Mouse (Mus musculus) hematopoietic stem cell, adult 5-6 weeks (primary cell): ENCODE data around the gene Dmrtc2. TPM values are rescaled to one million over a fixed set of nuclear protein-coding genes. Genes with fewer than 3 reads are reported as not detected.

Source experiments
- ATAC-seq, 2 experiments: fragments of 125-278 bp in 1 of 2; replicated peaks in 1 of 2; 2 replicates each; pipeline ENCODE4 v1.8.0; 2016 to 2017; ENCODE audit warnings: inconsistent platforms in 2 of 2, mild to moderate bottlenecking in 2 of 2, moderate number of reproducible peaks in 2 of 2, low read depth in 1 of 2, moderate TSS enrichment in 1 of 2; ENCODE audit not compliant: low FRiP score in 2 of 2, poor library complexity in 2 of 2, severe bottlenecking in 2 of 2, insufficient read depth in 1 of 2, low TSS enrichment in 1 of 2
- total RNA-seq: library from RNA; stranded (forward); fragments of 172-1452, 232-1000 nt; gene quantifications from 2 replicates; pipeline ENCODE4 v1.2.3, GENCODE M21; 2017

The Dmrtc2 gene
- total RNA-seq, 1 experiment from 2014 or later: not detected

DNA sequence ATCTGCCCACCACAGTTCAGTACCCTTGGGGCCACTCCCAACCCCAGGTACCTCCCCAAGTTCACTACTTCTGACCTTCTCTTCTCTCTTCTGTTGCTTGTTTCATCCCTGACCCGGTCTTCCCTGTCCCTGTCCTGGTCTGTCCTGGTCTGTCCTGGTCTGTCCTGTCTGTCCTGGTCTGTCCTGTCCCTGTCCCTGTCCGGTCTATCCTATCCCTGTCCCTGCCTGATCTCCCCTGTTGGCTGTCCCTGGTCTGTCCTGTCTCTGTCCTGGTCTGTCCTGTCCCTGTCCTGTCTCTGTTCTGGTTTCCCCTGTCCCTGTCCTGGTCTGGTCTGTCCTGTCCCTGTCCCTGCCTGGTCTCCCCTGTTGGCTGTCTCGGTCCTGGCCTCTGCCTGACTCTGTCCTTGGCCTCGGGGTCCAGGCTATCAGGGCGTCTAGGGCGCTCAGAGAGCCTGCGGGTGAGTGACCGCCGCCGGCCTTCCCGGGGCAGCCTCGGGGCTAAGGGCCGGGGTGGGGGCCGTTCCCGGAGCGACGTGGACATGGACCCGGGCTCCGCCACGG is 49.0 kb downstream of the Dmrtc2 start:
- ATAC-seq: no peak

GRCm38 (mm10) chr7:24919728-24920127 is 49.9 kb downstream of the Dmrtc2 start:
- ATAC-seq: no peak

Other genes with a start within 250 kb of the Dmrtc2 start
- not detected in 2 replicates for gene Lypd3, start 233.5 kb upstream of the Dmrtc2 start, total RNA-seq
- gene Tex101, start 193.4 kb upstream of the Dmrtc2 start, total RNA-seq: not detected in 2 replicates
- not detected in 2 replicates for gene BC049730, start 160.8 kb upstream of the Dmrtc2 start, total RNA-seq
- gene Gm4763, start 143.1 kb upstream of the Dmrtc2 start, total RNA-seq: not detected in 2 replicates
- 31.5 and 105 TPM in 2 replicates for gene Cd177, start 109.7 kb upstream of the Dmrtc2 start, total RNA-seq
- 1.1 and 15.1 TPM in 2 replicates for gene Ceacam10, start 92.9 kb upstream of the Dmrtc2 start, total RNA-seq
- gene Gm9844, start 7.8 kb upstream of the Dmrtc2 start, total RNA-seq: 12.6 and 24.0 TPM in 2 replicates
- gene Lypd4, start 116 bp upstream of the Dmrtc2 start, total RNA-seq: not detected in 2 replicates
- 672 and 1,863 TPM in 2 replicates for gene Rps19, start 14.3 kb downstream of the Dmrtc2 start, total RNA-seq
- gene Cd79a, start 27.3 kb downstream of the Dmrtc2 start, total RNA-seq: 0.44 TPM in 1 of 2 replicates, not detected in the other
- 55.2 and 97.4 TPM in 2 replicates for gene Arhgef1, start 32.9 kb downstream of the Dmrtc2 start, total RNA-seq
- gene Gm4881, start 74.4 kb downstream of the Dmrtc2 start, total RNA-seq: not detected in 2 replicates
- 77.1 and 120 TPM in 2 replicates for gene Rabac1, start 102.7 kb downstream of the Dmrtc2 start, total RNA-seq
- 7.7 and 9.9 TPM in 2 replicates for gene Atp1a3, start 135.9 kb downstream of the Dmrtc2 start, total RNA-seq
- gene Grik5, start 202.3 kb downstream of the Dmrtc2 start, total RNA-seq: 11.4 and 36.2 TPM in 2 replicates
- gene Zfp574, start 202.5 kb downstream of the Dmrtc2 start, total RNA-seq: 6.3 and 6.6 TPM in 2 replicates